Mouse (Mus musculus): ENCODE measurements around the gene Veph1. TPM values are rescaled to one million over a fixed set of nuclear protein-coding genes. Genes with fewer than 3 reads are reported as not detected.

The Veph1 gene
- polyA plus RNA-seq, 1 experiment, result 7.7 TPM

- no peak for DNase-seq
- TF ChIP-seq CTCF (conservative IDR thresholded peaks at IDR 0.05; ENCODE audit: insufficient read depth, insufficient read length, low read depth, low read length) (no peak), POLR2A (IDR thresholded peaks at IDR 0.05; ENCODE audit: low read depth, low read length) (no peak)
- H3K27me3 ChIP-seq (replicated peaks; ENCODE audit: control insufficient read depth, insufficient read depth, low read length), result no peaks in the 10 kb centered on the region
- no peak overlapping the region for H3K4me3 ChIP-seq (ENCODE audit: insufficient read depth, low read depth, low read length)
- H3K27ac ChIP-seq (ENCODE audit: insufficient read depth, low read depth, low read length), result no peak overlapping the region
- WGBS, result 67% methylated on average over 5 of the region's 5 CpGs
- H3K4me1 ChIP-seq (ENCODE audit: control insufficient read depth, insufficient read depth, low read length), result no peaks in the 10 kb centered on the region
- H3K36me3 ChIP-seq (ENCODE audit: control insufficient read depth, insufficient read depth, low read length), result no peaks in the 10 kb centered on the region
Measured at GRCm38 (mm10) chr3:66325486-66325951, 28.9 kb upstream of the Veph1 start.

GRCm38 (mm10) chr3:66314793-66315715 lies 18.4 kb upstream of the Veph1 start:
- no peak for TF ChIP-seq CTCF (conservative IDR thresholded peaks at IDR 0.05; ENCODE audit: insufficient read depth, insufficient read length, low read depth, low read length)
- TF ChIP-seq POLR2A (IDR thresholded peaks at IDR 0.05; ENCODE audit: low read depth, low read length), result no peak
- H3K27ac ChIP-seq (ENCODE audit: insufficient read depth, low read depth, low read length), result no peak overlapping the region
- no peaks in the 10 kb centered on the region for H3K4me1 ChIP-seq (ENCODE audit: control insufficient read depth, insufficient read depth, low read length)
- WGBS, result 80% methylated on average over 8 of the region's 8 CpGs
- DNase-seq, result no peak
- H3K4me3 ChIP-seq (ENCODE audit: insufficient read depth, low read depth, low read length), result no peak overlapping the region
- H3K36me3 ChIP-seq (ENCODE audit: control insufficient read depth, insufficient read depth, low read length), result no peaks in the 10 kb centered on the region
- H3K27me3 ChIP-seq (replicated peaks; ENCODE audit: control insufficient read depth, insufficient read depth, low read length), result no peaks in the 10 kb centered on the region

- H3K4me1 ChIP-seq (ENCODE audit: control insufficient read depth, insufficient read depth, low read length), result no peaks in the 10 kb centered on the region
- H3K36me3 ChIP-seq (ENCODE audit: control insufficient read depth, insufficient read depth, low read length), result no peaks in the 10 kb centered on the region
- no peaks in the 10 kb centered on the region for H3K27me3 ChIP-seq (replicated peaks; ENCODE audit: control insufficient read depth, insufficient read depth, low read length)
- no peak overlapping the region for H3K27ac ChIP-seq (ENCODE audit: insufficient read depth, low read depth, low read length)
- no peak for TF ChIP-seq CTCF (conservative IDR thresholded peaks at IDR 0.05; ENCODE audit: insufficient read depth, insufficient read length, low read depth, low read length)
- TF ChIP-seq POLR2A (IDR thresholded peaks at IDR 0.05; ENCODE audit: low read depth, low read length), result no peak
- no peak for DNase-seq
- no peak overlapping the region for H3K4me3 ChIP-seq (ENCODE audit: insufficient read depth, low read depth, low read length)
- WGBS, result 82% methylated on average over 1 of the region's 1 CpGs
Measured at GRCm38 (mm10) chr3:66310586-66310985, 13.9 kb upstream of the Veph1 start.

GRCm38 (mm10) chr3:66309531-66309930 lies 12.9 kb upstream of the Veph1 start:
- Histone ChIP-seq H3K4me3 (ENCODE audit: insufficient read depth, low read depth, low read length) (no peak overlapping the region), H3K36me3 (ENCODE audit: control insufficient read depth, insufficient read depth, low read length) (no peaks in the 10 kb centered on the region), H3K27me3 (replicated peaks; ENCODE audit: control insufficient read depth, insufficient read depth, low read length) (no peaks in the 10 kb centered on the region), H3K4me1 (ENCODE audit: control insufficient read depth, insufficient read depth, low read length) (no peaks in the 10 kb centered on the region), H3K27ac (ENCODE audit: insufficient read depth, low read depth, low read length) (no peak overlapping the region)
- no peak for DNase-seq
- 91% methylated on average over 1 of the region's 1 CpGs for WGBS
- TF ChIP-seq POLR2A (IDR thresholded peaks at IDR 0.05; ENCODE audit: low read depth, low read length) (no peak), CTCF (conservative IDR thresholded peaks at IDR 0.05; ENCODE audit: insufficient read depth, insufficient read length, low read depth, low read length) (no peak)

- WGBS, result 42% methylated on average over 9 of the region's 9 CpGs
- Histone ChIP-seq H3K27me3 (replicated peaks; ENCODE audit: control insufficient read depth, insufficient read depth, low read length) (no peaks in the 10 kb centered on the region), H3K27ac (ENCODE audit: insufficient read depth, low read depth, low read length) (peak overlapping the region; percentile 85), H3K36me3 (ENCODE audit: control insufficient read depth, insufficient read depth, low read length) (no peaks in the 10 kb centered on the region), H3K4me1 (ENCODE audit: control insufficient read depth, insufficient read depth, low read length) (peaks cover 13% of the 10 kb centered on the region; the same call in 1 of the 2 replicates), H3K4me3 (ENCODE audit: insufficient read depth, low read depth, low read length) (peak overlapping the region; percentile 56)
- no peak for DNase-seq
- no peak for TF ChIP-seq POLR2A (IDR thresholded peaks at IDR 0.05; ENCODE audit: low read depth, low read length)
- no peak for TF ChIP-seq CTCF (conservative IDR thresholded peaks at IDR 0.05; ENCODE audit: insufficient read depth, insufficient read length, low read depth, low read length)
Measured at GRCm38 (mm10) chr3:66295236-66295635, 1.4 kb downstream of the Veph1 start.

GRCm38 (mm10) chr3:66294729-66295128 lies 1.9 kb downstream of the Veph1 start:
- peak overlapping the region; percentile 85 for H3K27ac ChIP-seq (ENCODE audit: insufficient read depth, low read depth, low read length)
- no peak for TF ChIP-seq CTCF (conservative IDR thresholded peaks at IDR 0.05; ENCODE audit: insufficient read depth, insufficient read length, low read depth, low read length)
- no peak for TF ChIP-seq POLR2A (IDR thresholded peaks at IDR 0.05; ENCODE audit: low read depth, low read length)
- H3K4me1 ChIP-seq (ENCODE audit: control insufficient read depth, insufficient read depth, low read length), result peaks cover 13% of the 10 kb centered on the region; the same call in 1 of the 2 replicates
- H3K36me3 ChIP-seq (ENCODE audit: control insufficient read depth, insufficient read depth, low read length), result no peaks in the 10 kb centered on the region
- H3K4me3 ChIP-seq (ENCODE audit: insufficient read depth, low read depth, low read length), result peak overlapping the region; percentile 40; the same call in 1 of the 2 replicates
- no peaks in the 10 kb centered on the region for H3K27me3 ChIP-seq (replicated peaks; ENCODE audit: control insufficient read depth, insufficient read depth, low read length)
- peak; percentile 73 for DNase-seq
- 36% methylated on average over 3 of the region's 3 CpGs for WGBS

GRCm38 (mm10) chr3:66292356-66292946 lies 4.2 kb downstream of the Veph1 start:
- H3K27ac ChIP-seq (ENCODE audit: insufficient read depth, low read depth, low read length), result peak overlapping the region; percentile 99
- H3K4me1 ChIP-seq (ENCODE audit: control insufficient read depth, insufficient read depth, low read length), result peaks cover 13% of the 10 kb centered on the region; the same call in 1 of the 2 replicates
- DNase-seq, result peak; percentile 93
- H3K27me3 ChIP-seq (replicated peaks; ENCODE audit: control insufficient read depth, insufficient read depth, low read length), result no peaks in the 10 kb centered on the region
- peak overlapping the region; percentile 51 for H3K4me3 ChIP-seq (ENCODE audit: insufficient read depth, low read depth, low read length)
- WGBS, result 4% methylated on average over 20 of the region's 20 CpGs
- no peak for TF ChIP-seq POLR2A (IDR thresholded peaks at IDR 0.05; ENCODE audit: low read depth, low read length)
- no peak for TF ChIP-seq CTCF (conservative IDR thresholded peaks at IDR 0.05; ENCODE audit: insufficient read depth, insufficient read length, low read depth, low read length)
- no peaks in the 10 kb centered on the region for H3K36me3 ChIP-seq (ENCODE audit: control insufficient read depth, insufficient read depth, low read length)
